Mouse (Mus musculus): ENCODE measurements around the gene Trim3. TPM values are rescaled to one million over a fixed set of nuclear protein-coding genes. Genes with fewer than 3 reads are reported as not detected.
A peak's percentile ranks its signal among the peaks of the same experiment; 100 is the strongest.

Gene Trim3
- polyA plus RNA-seq, 1 experiment from 2014 or later = 34.3 TPM

- no peak overlapping the region for H3K27ac ChIP-seq (ENCODE audit: low read depth, low read length)
- no peak overlapping the region for H3K4me2 ChIP-seq (replicated peaks; ENCODE audit: low read depth, low read length)
- no peaks in the 10 kb centered on the region for H3K36me3 ChIP-seq (ENCODE audit: control insufficient read depth, insufficient read depth, low read length)
- WGBS = 96% methylated on average over 2 of the region's 2 CpGs
- H3K4me1 ChIP-seq (replicated peaks; ENCODE audit: control insufficient read depth, insufficient read depth, low read length) = peaks cover 6% of the 10 kb centered on the region
- no peaks in the 10 kb centered on the region for H3K9me3 ChIP-seq (ENCODE audit: control insufficient read depth, low read length)
- H3K4me3 ChIP-seq (ENCODE audit: low read depth, low read length) = no peak overlapping the region
- H3K27me3 ChIP-seq (ENCODE audit: control insufficient read depth, insufficient read depth, low read length) = no peaks in the 10 kb centered on the region
- ATAC-seq (ENCODE audit: low FRiP score) = no peak
- no peak overlapping the region for H3K9ac ChIP-seq (ENCODE audit: low read depth, low read length)
- no peak for DNase-seq (ENCODE audit: low spot score)
These were observed 2.4 kb upstream of the Trim3 start for GRCm38 (mm10) chr7:105635726-105636125.

GRCm38 (mm10) chr7:105634272-105634920, 1.0 kb upstream of the Trim3 start:
- Histone ChIP-seq H3K4me3 (ENCODE audit: low read depth, low read length) (no peak overlapping the region; the same call in 1 of the 2 replicates), H3K9me3 (ENCODE audit: control insufficient read depth, low read length) (no peaks in the 10 kb centered on the region), H3K9ac (ENCODE audit: low read depth, low read length) (no peak overlapping the region; the same call in 1 of the 2 replicates), H3K36me3 (ENCODE audit: control insufficient read depth, insufficient read depth, low read length) (no peaks in the 10 kb centered on the region), H3K27ac (ENCODE audit: low read depth, low read length) (no peak overlapping the region), H3K27me3 (ENCODE audit: control insufficient read depth, insufficient read depth, low read length) (no peaks in the 10 kb centered on the region), H3K4me1 (replicated peaks; ENCODE audit: control insufficient read depth, insufficient read depth, low read length) (peaks cover 3% of the 10 kb centered on the region), H3K4me2 (replicated peaks; ENCODE audit: low read depth, low read length) (no peak overlapping the region; the same call in 1 of the 2 replicates)
- peak; percentile 5 for DNase-seq (ENCODE audit: low spot score)
- 62% methylated on average over 9 of the region's 9 CpGs for WGBS
- ATAC-seq (ENCODE audit: low FRiP score) = no peak

- WGBS = 8% methylated on average over 10 of the region's 10 CpGs
- no peak for DNase-seq (ENCODE audit: low spot score)
- no peak overlapping the region; the same call in 1 of the 2 replicates for H3K27ac ChIP-seq (ENCODE audit: low read depth, low read length)
- H3K36me3 ChIP-seq (ENCODE audit: control insufficient read depth, insufficient read depth, low read length) = no peaks in the 10 kb centered on the region
- H3K4me2 ChIP-seq (replicated peaks; ENCODE audit: low read depth, low read length) = peak overlapping the region; percentile 63
- H3K9me3 ChIP-seq (ENCODE audit: control insufficient read depth, low read length) = no peaks in the 10 kb centered on the region
- peak overlapping the region; percentile 71 for H3K4me3 ChIP-seq (ENCODE audit: low read depth, low read length)
- no peaks in the 10 kb centered on the region for H3K27me3 ChIP-seq (ENCODE audit: control insufficient read depth, insufficient read depth, low read length)
- ATAC-seq (ENCODE audit: low FRiP score) = no peak
- H3K4me1 ChIP-seq (replicated peaks; ENCODE audit: control insufficient read depth, insufficient read depth, low read length) = peaks cover 3% of the 10 kb centered on the region
- H3K9ac ChIP-seq (ENCODE audit: low read depth, low read length) = peak overlapping the region; percentile 87
These were observed 397 bp upstream of the Trim3 start for GRCm38 (mm10) chr7:105633801-105634135.

DNA sequence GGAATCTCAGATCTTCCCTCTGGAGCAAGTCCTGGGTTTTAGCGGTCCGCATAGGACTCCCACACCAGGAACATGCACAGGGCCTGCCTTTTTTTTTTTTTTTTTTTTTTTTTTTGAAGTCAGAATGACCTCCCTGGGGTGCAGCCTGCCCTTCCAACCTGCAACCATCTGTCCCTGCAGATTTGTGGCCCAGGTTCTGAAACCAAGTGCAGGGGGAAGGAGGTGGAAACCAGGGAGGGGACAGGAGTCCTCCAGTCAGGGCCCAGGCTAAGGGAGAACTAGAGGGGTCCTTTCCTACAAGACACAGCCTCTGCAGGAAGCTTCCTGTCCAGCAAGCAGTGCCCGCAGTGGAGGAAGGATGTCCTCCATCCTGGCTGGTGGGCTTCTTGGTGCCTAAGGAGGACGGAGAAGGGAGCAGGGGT, 809 bp downstream of the Trim3 start:
- 27% methylated on average over 4 of the region's 4 CpGs for WGBS
- H3K9ac ChIP-seq (ENCODE audit: low read depth, low read length) = peak overlapping the region; percentile 87
- peak overlapping the region; percentile 71 for H3K4me3 ChIP-seq (ENCODE audit: low read depth, low read length)
- ATAC-seq (ENCODE audit: low FRiP score) = no peak; the same call in 1 of the 2 replicates
- peak overlapping the region; percentile 72; the same call in 1 of the 2 replicates for H3K27ac ChIP-seq (ENCODE audit: low read depth, low read length)
- peak overlapping the region; percentile 63 for H3K4me2 ChIP-seq (replicated peaks; ENCODE audit: low read depth, low read length)
- no peaks in the 10 kb centered on the region for H3K9me3 ChIP-seq (ENCODE audit: control insufficient read depth, low read length)
- H3K27me3 ChIP-seq (ENCODE audit: control insufficient read depth, insufficient read depth, low read length) = no peaks in the 10 kb centered on the region
- peak; percentile 45 for DNase-seq (ENCODE audit: low spot score)
- peaks cover 3% of the 10 kb centered on the region for H3K4me1 ChIP-seq (replicated peaks; ENCODE audit: control insufficient read depth, insufficient read depth, low read length)
- no peaks in the 10 kb centered on the region for H3K36me3 ChIP-seq (ENCODE audit: control insufficient read depth, insufficient read depth, low read length)

- no peak overlapping the region for H3K9ac ChIP-seq (ENCODE audit: low read depth, low read length)
These were observed 4.7 kb downstream of the Trim3 start for GRCm38 (mm10) chr7:105628633-105629032.

GRCm38 (mm10) chr7:105625397-105625796, 8.0 kb downstream of the Trim3 start:
- peaks cover 2% of the 10 kb centered on the region; the same call in 1 of the 2 replicates for H3K36me3 ChIP-seq (ENCODE audit: control insufficient read depth, insufficient read depth, low read length)
- H3K9me3 ChIP-seq (ENCODE audit: control insufficient read depth, low read length) = no peaks in the 10 kb centered on the region
- no peak for ATAC-seq (ENCODE audit: low FRiP score)

More at GRCm38 (mm10) chr7:105628633-105629032, 4.7 kb downstream of the Trim3 start:
- peaks cover 3% of the 10 kb centered on the region for H3K4me1 ChIP-seq (replicated peaks; ENCODE audit: control insufficient read depth, insufficient read depth, low read length)
- peak overlapping the region; percentile 31; the same call in 1 of the 2 replicates for H3K27ac ChIP-seq (ENCODE audit: low read depth, low read length)
- H3K9me3 ChIP-seq (ENCODE audit: control insufficient read depth, low read length) = no peaks in the 10 kb centered on the region
- H3K36me3 ChIP-seq (ENCODE audit: control insufficient read depth, insufficient read depth, low read length) = no peaks in the 10 kb centered on the region
- WGBS = 45% methylated on average over 3 of the region's 3 CpGs
- H3K27me3 ChIP-seq (ENCODE audit: control insufficient read depth, insufficient read depth, low read length) = no peaks in the 10 kb centered on the region
- peak; percentile 8; the same call in 1 of the 2 replicates for ATAC-seq (ENCODE audit: low FRiP score)
- H3K4me2 ChIP-seq (replicated peaks; ENCODE audit: low read depth, low read length) = no peak overlapping the region
- peak; percentile 46 for DNase-seq (ENCODE audit: low spot score)
- no peak overlapping the region for H3K4me3 ChIP-seq (ENCODE audit: low read depth, low read length)

DNA sequence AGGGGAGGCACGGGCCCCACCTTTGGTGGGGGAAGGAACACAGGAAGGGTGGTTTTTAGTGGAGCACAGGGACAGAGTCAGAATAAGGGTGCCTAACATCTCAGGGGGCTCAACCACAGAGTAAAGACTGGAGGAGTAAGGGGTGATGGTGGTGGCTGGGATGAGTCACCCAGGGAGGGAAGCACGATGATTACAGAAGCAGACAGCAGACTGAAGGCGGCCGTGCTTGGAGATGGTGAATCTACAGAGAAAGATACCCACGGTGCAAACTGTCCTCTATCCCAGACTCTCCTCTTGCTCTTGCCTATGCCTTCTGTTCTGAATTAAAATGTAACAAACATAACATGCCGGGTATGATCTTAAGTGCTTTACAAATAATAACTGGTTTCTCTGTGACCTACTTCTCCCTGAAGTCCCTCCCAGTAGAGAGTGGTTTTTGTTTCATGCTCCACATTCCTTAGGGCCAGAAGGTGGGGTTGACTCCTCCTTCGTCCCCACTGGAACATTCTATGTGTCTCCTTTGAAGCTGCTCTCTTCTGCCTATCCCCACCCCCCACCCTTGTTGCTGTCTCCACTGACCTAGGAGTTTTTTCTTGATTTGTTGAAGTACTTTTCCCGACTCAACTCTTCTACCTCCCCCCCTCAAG, 11.6 kb downstream of the Trim3 start:
- Histone ChIP-seq H3K36me3 (ENCODE audit: control insufficient read depth, insufficient read depth, low read length) (peaks cover 11% of the 10 kb centered on the region; the same call in 1 of the 2 replicates), H3K4me2 (replicated peaks; ENCODE audit: low read depth, low read length) (no peak overlapping the region), H3K4me1 (replicated peaks; ENCODE audit: control insufficient read depth, insufficient read depth, low read length) (no peaks in the 10 kb centered on the region), H3K9ac (ENCODE audit: low read depth, low read length) (no peak overlapping the region), H3K9me3 (ENCODE audit: control insufficient read depth, low read length) (no peaks in the 10 kb centered on the region), H3K27me3 (ENCODE audit: control insufficient read depth, insufficient read depth, low read length) (no peaks in the 10 kb centered on the region), H3K4me3 (ENCODE audit: low read depth, low read length) (no peak overlapping the region), H3K27ac (ENCODE audit: low read depth, low read length) (no peak overlapping the region)
- no peak for ATAC-seq (ENCODE audit: low FRiP score)
- no peak for DNase-seq (ENCODE audit: low spot score)
- 88% methylated on average over 8 of the region's 8 CpGs for WGBS

More at GRCm38 (mm10) chr7:105625397-105625796, 8.0 kb downstream of the Trim3 start:
- WGBS = 87% methylated on average over 6 of the region's 6 CpGs
- no peak overlapping the region for H3K4me2 ChIP-seq (replicated peaks; ENCODE audit: low read depth, low read length)
- no peak overlapping the region for H3K4me3 ChIP-seq (ENCODE audit: low read depth, low read length)
- H3K9ac ChIP-seq (ENCODE audit: low read depth, low read length) = no peak overlapping the region
- no peak for DNase-seq (ENCODE audit: low spot score)
- H3K27me3 ChIP-seq (ENCODE audit: control insufficient read depth, insufficient read depth, low read length) = no peaks in the 10 kb centered on the region
- H3K4me1 ChIP-seq (replicated peaks; ENCODE audit: control insufficient read depth, insufficient read depth, low read length) = no peaks in the 10 kb centered on the region
- no peak overlapping the region for H3K27ac ChIP-seq (ENCODE audit: low read depth, low read length)

DNA sequence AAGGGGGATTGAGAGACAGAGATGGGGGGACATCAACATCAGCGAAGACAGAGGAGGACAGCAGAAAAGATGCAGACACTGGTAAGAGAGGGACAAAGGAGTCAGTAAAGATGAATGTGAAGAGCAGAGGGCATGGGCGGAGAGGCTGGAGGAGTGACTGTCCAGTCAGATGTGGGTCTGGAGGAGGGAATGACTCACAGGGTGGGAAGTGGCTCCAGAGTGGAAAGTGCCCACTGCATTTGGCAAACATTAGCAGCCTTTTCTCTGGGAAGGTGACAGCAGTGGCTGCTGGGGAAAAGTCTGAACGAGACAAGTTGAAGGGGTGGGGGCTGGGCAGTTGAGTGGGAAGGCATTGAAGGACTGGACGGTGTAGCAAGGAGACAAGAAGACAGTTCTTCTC, 12.3 kb downstream of the Trim3 start:
- no peak overlapping the region for H3K4me3 ChIP-seq (ENCODE audit: low read depth, low read length)
- H3K27ac ChIP-seq (ENCODE audit: low read depth, low read length) = no peak overlapping the region
- no peak for DNase-seq (ENCODE audit: low spot score)
- peaks cover 11% of the 10 kb centered on the region; the same call in 1 of the 2 replicates for H3K36me3 ChIP-seq (ENCODE audit: control insufficient read depth, insufficient read depth, low read length)
- no peak overlapping the region for H3K4me2 ChIP-seq (replicated peaks; ENCODE audit: low read depth, low read length)
- H3K4me1 ChIP-seq (replicated peaks; ENCODE audit: control insufficient read depth, insufficient read depth, low read length) = no peaks in the 10 kb centered on the region
- no peak overlapping the region for H3K9ac ChIP-seq (ENCODE audit: low read depth, low read length)
- WGBS = 86% methylated on average over 4 of the region's 4 CpGs
- no peak for ATAC-seq (ENCODE audit: low FRiP score)
- no peaks in the 10 kb centered on the region for H3K27me3 ChIP-seq (ENCODE audit: control insufficient read depth, insufficient read depth, low read length)
- H3K9me3 ChIP-seq (ENCODE audit: control insufficient read depth, low read length) = no peaks in the 10 kb centered on the region
